Mouse (Mus musculus) brain, embryonic 14.5 days (tissue): ENCODE data around the gene Gnl1. TPM values are rescaled to one million over a fixed set of nuclear protein-coding genes. Genes with fewer than 3 reads are reported as not detected.
"Not testable (repeated sequence)": the region's sequence is repeated elsewhere in the genome, so short reads cannot be mapped to it uniquely, and the experiment has no call there.

Source experiments
- DNase-seq: peaks from one replicate; pipeline ENCODE4 v3.0.0-alpha.2; 2011; ENCODE audit warnings: low read depth
- CTCF ChIP-seq: fragments of 200-500 bp; IDR thresholded peaks from 2 replicates; pipeline ENCODE4 v1.5.1; 2012; ENCODE audit warnings: inconsistent platforms, mild to moderate bottlenecking, moderate library complexity, borderline replicate concordance; ENCODE audit not compliant: insufficient read depth, insufficient read length; ENCODE audit errors: extremely low read depth
- polyA plus RNA-seq: library from polyadenylated mRNA; depleted of rRNA; stranded (reverse); fragments of >200 nt; gene quantifications from 2 replicates; pipeline ENCODE4 v1.2.3, GENCODE M21; 2012; rRNA removed

Gene Gnl1
- polyA plus RNA-seq, 1 experiment: 52.4 TPM

GRCm38 (mm10) chr17:36031583-36032331 is 52.1 kb downstream of the Gnl1 start:
- peak; percentile 54 for DNase-seq
- peak; percentile 12; the same call in 1 of the 2 replicates for TF ChIP-seq CTCF

GRCm38 (mm10) chr17:36032351-36032875 is 52.8 kb downstream of the Gnl1 start, which contains the start of gene H2-T23:
Gene H2-T23 (minus strand): TSS chr17:36032855.
- peak; percentile 37 for DNase-seq

- not testable (repeated sequence) for DNase-seq
Observed at GRCm38 (mm10) chr17:36034524-36034923, 54.9 kb downstream of the Gnl1 start.

- peak; percentile 22; the same call in 1 of the 2 replicates for TF ChIP-seq CTCF
- peak; percentile 57 for DNase-seq
Observed at GRCm38 (mm10) chr17:36035010-36035638, 55.5 kb downstream of the Gnl1 start.

GRCm38 (mm10) chr17:36036126-36036525 is 56.5 kb downstream of the Gnl1 start:
- not testable (repeated sequence) for DNase-seq

Other genes with a start within 250 kb of the Gnl1 start
- 4.8 and 5.1 TPM in 2 replicates for gene Ier3, start 158.2 kb upstream of the Gnl1 start, polyA plus RNA-seq
- gene Flot1, start 156.6 kb upstream of the Gnl1 start, polyA plus RNA-seq: 87.1 and 101 TPM in 2 replicates
- gene Tubb5, start 141.5 kb upstream of the Gnl1 start, polyA plus RNA-seq: 3,347 and 3,555 TPM in 2 replicates
- 18.8 and 23.7 TPM in 2 replicates for gene Mdc1, start 138.3 kb upstream of the Gnl1 start, polyA plus RNA-seq
- gene Nrm, start 118.5 kb upstream of the Gnl1 start, polyA plus RNA-seq: 26.9 and 38.3 TPM in 2 replicates
- 46.9 and 48.9 TPM in 2 replicates for gene Ppp1r18, start 114.3 kb upstream of the Gnl1 start, polyA plus RNA-seq
- gene Dhx16, start 100.0 kb upstream of the Gnl1 start, polyA plus RNA-seq: 66.0 and 71.9 TPM in 2 replicates
- gene 2310061I04Rik, start 82.4 kb upstream of the Gnl1 start, polyA plus RNA-seq: 83.5 and 92.4 TPM in 2 replicates
- 638 and 656 TPM in 2 replicates for gene Atat1, start 69.8 kb upstream of the Gnl1 start, polyA plus RNA-seq
- gene Mrps18b, start 63.5 kb upstream of the Gnl1 start, polyA plus RNA-seq: 43.9 and 51.4 TPM in 2 replicates
- gene Ppp1r10, start 63.4 kb upstream of the Gnl1 start, polyA plus RNA-seq: 52.8 and 60.8 TPM in 2 replicates
- 78.3 and 89.3 TPM in 2 replicates for gene Abcf1, start 10.1 kb upstream of the Gnl1 start, polyA plus RNA-seq
- 72.1 and 81.6 TPM in 2 replicates for gene Prr3, start 385 bp downstream of the Gnl1 start, polyA plus RNA-seq
- 0.08 and 0.19 TPM in 2 replicates for gene H2-T24, start 40.7 kb downstream of the Gnl1 start, polyA plus RNA-seq
- gene H2-T23, start 53.0 kb downstream of the Gnl1 start, polyA plus RNA-seq: 5.4 and 9.9 TPM in 2 replicates
- gene H2-T22, start 62.9 kb downstream of the Gnl1 start, polyA plus RNA-seq: 6.5 and 8.0 TPM in 2 replicates
- gene Gm6034, start 63.1 kb downstream of the Gnl1 start, polyA plus RNA-seq: not detected in 2 replicates
- gene Gm11127, start 78.5 kb downstream of the Gnl1 start, polyA plus RNA-seq: 0.06 TPM in 1 of 2 replicates, not detected in the other
- not detected in 2 replicates for gene Gm19684, start 141.8 kb downstream of the Gnl1 start, polyA plus RNA-seq
- not detected in 2 replicates for gene Gm7030, start 149.6 kb downstream of the Gnl1 start, polyA plus RNA-seq
- 0.16 TPM in 1 of 2 replicates, not detected in the other for gene Gm8909, start 188.7 kb downstream of the Gnl1 start, polyA plus RNA-seq
- gene H2-T3, start 210.4 kb downstream of the Gnl1 start, polyA plus RNA-seq: not detected in 2 replicates